Mouse (Mus musculus) liver, adult 2 months (tissue): ENCODE data around the gene Acoxl. TPM values are rescaled to one million over a fixed set of nuclear protein-coding genes. Genes with fewer than 3 reads are reported as not detected.

Source experiments
- DNase-seq: peaks from one replicate; pipeline ENCODE4 v3.0.0-alpha.2; 2011; ENCODE audit warnings: low read depth, low spot score; ENCODE audit errors: extremely low read depth
- H3K27ac ChIP-seq: fragments of 200-500 bp; replicated peaks from 2 replicates; pipeline ENCODE4 v1.5.1; 2012; ENCODE audit warnings: low read depth, mild to moderate bottlenecking, control low read depth, inconsistent platforms, low read length; ENCODE audit not compliant: insufficient read depth
- H3K27me3 ChIP-seq: fragments of 200-500 bp; 2 replicates; pipeline ENCODE4 v1.6.1; 2012; ENCODE audit warnings: mild to moderate bottlenecking, moderate library complexity, low read length, inconsistent platforms; ENCODE audit not compliant: control insufficient read depth, insufficient read depth
- H3K36me3 ChIP-seq: fragments of 200-500 bp; 2 replicates; pipeline ENCODE4 v1.6.1; 2012; ENCODE audit warnings: low read length, inconsistent platforms; ENCODE audit not compliant: control insufficient read depth, insufficient read depth
- H3K4me1 ChIP-seq: fragments of 200-500 bp; 2 replicates; pipeline ENCODE4 v1.6.1; 2011; ENCODE audit warnings: low read length; ENCODE audit not compliant: control insufficient read depth, insufficient read depth
- H3K4me3 ChIP-seq: fragments of 200-500 bp; 2 replicates; pipeline ENCODE4 v1.5.1; 2011; ENCODE audit warnings: low read depth, mild to moderate bottlenecking, control low read depth, low read length, moderate library complexity; ENCODE audit not compliant: insufficient read depth
- H3K79me2 ChIP-seq: fragments of 200-500 bp; 2 replicates; pipeline ENCODE4 v1.6.1; 2012; ENCODE audit warnings: inconsistent platforms, mild to moderate bottlenecking, low read length, moderate library complexity; ENCODE audit not compliant: control insufficient read depth, insufficient read depth
- H3K9ac ChIP-seq: fragments of 200-500 bp; 2 replicates; pipeline ENCODE4 v1.6.1; 2012; ENCODE audit warnings: low read depth, mild to moderate bottlenecking, control low read depth, inconsistent platforms, low read length
- CTCF ChIP-seq: fragments of 200-500 bp; IDR thresholded peaks from 2 replicates; pipeline ENCODE4 v1.5.1; 2011; ENCODE audit warnings: low read depth, low read length, control low read depth
- POLR2A ChIP-seq: fragments of 200-500 bp; IDR thresholded peaks from 2 replicates; pipeline ENCODE4 v1.6.1; 2011; ENCODE audit warnings: low read length, control low read depth; ENCODE audit not compliant: insufficient read depth; ENCODE audit errors: extremely low read depth
- WGBS: fragments of 180-500 bp; shearing (Covaris S2); methylation state at CpG from one replicate; pipeline ENCODE4 v1.1.7; 2018; 5-methylcytosine and 5-hydroxymethylcytosine counted together
- polyA plus RNA-seq: library from polyadenylated mRNA; depleted of rRNA; stranded (reverse); fragments of >200 nt; gene quantifications from 2 replicates; pipeline ENCODE4 v1.2.3, GENCODE M21; 2012
- total RNA-seq: library from RNA; depleted of rRNA; stranded (reverse); fragments of >200 nt; gene quantifications from 2 replicates; pipeline ENCODE4 v1.2.3, GENCODE M21; 2014

The Acoxl gene
- total and polyA plus RNA-seq, 2 experiments, result not detected

DNA sequence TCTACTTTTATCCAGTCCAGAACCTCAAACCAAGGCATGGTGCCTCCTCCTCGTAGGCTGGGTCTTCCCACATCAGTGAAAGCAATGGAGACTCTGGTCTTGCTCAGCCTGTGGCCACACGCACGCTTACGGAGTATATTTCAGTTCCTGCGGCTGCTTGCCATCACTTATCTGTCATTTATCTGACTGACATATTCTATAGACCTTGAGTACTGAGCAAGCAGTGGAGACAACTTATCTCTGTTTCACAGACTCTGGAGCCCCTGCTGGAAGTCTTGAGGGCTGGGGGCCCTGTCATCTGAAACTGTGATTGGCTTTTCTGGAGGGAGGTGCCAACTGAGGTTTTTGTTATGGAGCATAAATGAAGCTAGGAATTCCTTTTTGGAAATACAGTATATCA is 75.4 kb downstream of the Acoxl start:
- H3K27me3 ChIP-seq, result no peaks in the 10 kb centered on the region
- TF ChIP-seq CTCF (no peak), POLR2A (no peak)
- H3K79me2 ChIP-seq, result no peaks in the 10 kb centered on the region
- no peak for DNase-seq
- H3K36me3 ChIP-seq, result no peaks in the 10 kb centered on the region
- H3K4me1 ChIP-seq, result no peaks in the 10 kb centered on the region
- H3K27ac ChIP-seq, result no peak overlapping the region
- H3K9ac ChIP-seq, result no peak overlapping the region
- 71% methylated on average over 5 of the region's 5 CpGs for WGBS
- H3K4me3 ChIP-seq, result no peak overlapping the region

DNA sequence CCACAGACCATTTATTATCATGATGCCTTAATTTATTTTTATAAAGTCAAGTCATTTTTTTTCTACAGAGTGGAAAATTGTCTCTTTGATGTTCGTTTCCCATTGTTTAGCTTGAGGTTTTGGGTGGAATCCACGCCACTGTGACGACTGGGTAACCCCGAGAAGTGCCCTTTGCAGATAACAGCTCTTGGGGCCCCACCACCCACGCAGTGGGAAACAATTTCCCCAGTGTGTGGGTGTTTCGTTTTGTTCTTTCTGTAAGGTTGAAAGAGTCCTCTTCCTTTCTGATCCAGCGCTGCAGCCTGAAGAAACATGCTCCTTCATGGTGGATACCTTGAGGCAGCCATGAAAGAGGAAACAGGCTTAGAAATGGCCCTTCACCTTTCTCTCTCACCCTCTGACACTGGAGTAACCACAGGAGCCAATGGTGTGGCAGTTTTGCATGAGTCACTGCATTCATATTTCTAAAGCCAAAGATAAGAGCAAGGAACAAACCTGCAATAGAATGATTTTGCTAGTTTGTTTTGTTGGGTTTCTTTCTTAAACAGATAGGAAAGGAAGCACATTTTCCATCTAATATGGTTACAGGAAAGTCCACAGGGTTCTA is 78.2 kb downstream of the Acoxl start:
- no peak for TF ChIP-seq POLR2A
- TF ChIP-seq CTCF, result no peak
- WGBS, result 69% methylated on average over 7 of the region's 7 CpGs
- Histone ChIP-seq H3K36me3 (no peaks in the 10 kb centered on the region), H3K9ac (no peak overlapping the region), H3K4me1 (no peaks in the 10 kb centered on the region), H3K27me3 (no peaks in the 10 kb centered on the region), H3K79me2 (no peaks in the 10 kb centered on the region), H3K27ac (no peak overlapping the region), H3K4me3 (no peak overlapping the region)
- no peak for DNase-seq

DNA sequence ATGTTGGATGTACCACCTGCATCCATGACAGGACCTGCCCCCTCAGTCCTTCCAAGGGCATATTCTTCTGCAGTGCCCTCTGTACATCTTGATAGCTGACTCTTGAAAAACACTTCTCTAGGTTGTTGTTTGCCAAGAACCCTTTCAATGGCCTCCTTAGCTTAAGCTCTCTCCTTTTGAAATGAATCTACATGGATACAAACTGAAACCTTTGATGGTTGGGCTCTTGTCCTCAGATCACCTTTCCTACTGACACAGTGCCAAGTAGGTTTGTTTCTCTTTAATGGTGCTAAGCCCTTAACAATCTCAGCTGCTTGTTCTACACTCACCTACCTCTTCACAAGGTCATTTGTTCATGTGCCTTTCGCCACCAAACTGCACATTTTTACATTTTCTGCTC is 81.1 kb downstream of the Acoxl start:
- WGBS, result 86% methylated on average over 1 of the region's 1 CpGs
- Histone ChIP-seq H3K36me3 (no peaks in the 10 kb centered on the region), H3K9ac (no peak overlapping the region), H3K27ac (no peak overlapping the region), H3K27me3 (no peaks in the 10 kb centered on the region), H3K79me2 (no peaks in the 10 kb centered on the region), H3K4me3 (no peak overlapping the region), H3K4me1 (no peaks in the 10 kb centered on the region)
- DNase-seq, result no peak
- no peak for TF ChIP-seq POLR2A
- TF ChIP-seq CTCF, result no peak

DNA sequence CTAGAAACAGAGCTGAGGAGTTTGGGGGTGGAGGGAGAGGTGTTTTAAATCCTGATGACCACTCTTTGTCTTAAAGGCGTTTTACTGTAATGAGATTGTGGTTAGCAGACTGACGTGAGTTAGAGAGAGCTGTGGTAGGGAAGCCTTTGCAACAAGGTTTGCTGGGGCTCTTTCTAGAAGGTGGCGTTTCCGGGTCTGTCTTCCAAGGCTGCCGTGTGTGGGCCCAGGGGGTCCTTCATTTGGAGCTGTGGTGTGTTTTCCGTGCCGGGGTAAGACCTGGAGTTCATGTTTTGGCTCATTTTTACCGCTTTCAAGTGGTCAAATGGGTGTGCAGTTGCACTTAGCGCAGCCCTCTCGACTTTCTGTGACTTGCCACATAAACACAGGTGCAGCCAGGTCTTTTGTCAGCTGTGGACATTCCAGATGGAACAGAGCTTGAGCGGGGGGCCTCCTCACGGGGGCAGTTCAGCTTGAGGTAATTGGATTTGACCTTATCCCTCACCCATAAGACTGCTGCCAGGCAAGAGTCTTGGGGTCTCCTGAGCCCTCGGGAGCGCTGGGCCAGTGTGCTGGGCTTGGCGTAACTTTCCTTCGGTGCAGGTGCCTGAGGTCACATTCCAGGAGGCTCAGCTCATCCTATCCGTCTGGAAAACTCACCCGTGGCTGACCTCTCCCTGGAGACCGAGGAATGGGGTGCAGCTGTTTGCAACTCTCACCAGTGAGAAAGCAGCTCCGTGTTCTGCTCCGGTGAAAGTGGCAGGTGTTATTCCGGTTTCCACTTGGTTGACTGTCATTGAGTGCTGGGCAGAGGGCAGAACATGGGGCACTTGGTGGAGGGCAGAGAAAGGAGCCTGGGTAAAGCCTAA is 83.6 kb downstream of the Acoxl start:
- Histone ChIP-seq H3K36me3 (no peaks in the 10 kb centered on the region), H3K27me3 (no peaks in the 10 kb centered on the region), H3K4me1 (no peaks in the 10 kb centered on the region), H3K79me2 (no peaks in the 10 kb centered on the region), H3K27ac (no peak overlapping the region), H3K4me3 (no peak overlapping the region), H3K9ac (no peak overlapping the region)
- DNase-seq, result no peak
- WGBS, result 59% methylated on average over 22 of the region's 22 CpGs
- no peak for TF ChIP-seq CTCF
- TF ChIP-seq POLR2A, result no peak

DNA sequence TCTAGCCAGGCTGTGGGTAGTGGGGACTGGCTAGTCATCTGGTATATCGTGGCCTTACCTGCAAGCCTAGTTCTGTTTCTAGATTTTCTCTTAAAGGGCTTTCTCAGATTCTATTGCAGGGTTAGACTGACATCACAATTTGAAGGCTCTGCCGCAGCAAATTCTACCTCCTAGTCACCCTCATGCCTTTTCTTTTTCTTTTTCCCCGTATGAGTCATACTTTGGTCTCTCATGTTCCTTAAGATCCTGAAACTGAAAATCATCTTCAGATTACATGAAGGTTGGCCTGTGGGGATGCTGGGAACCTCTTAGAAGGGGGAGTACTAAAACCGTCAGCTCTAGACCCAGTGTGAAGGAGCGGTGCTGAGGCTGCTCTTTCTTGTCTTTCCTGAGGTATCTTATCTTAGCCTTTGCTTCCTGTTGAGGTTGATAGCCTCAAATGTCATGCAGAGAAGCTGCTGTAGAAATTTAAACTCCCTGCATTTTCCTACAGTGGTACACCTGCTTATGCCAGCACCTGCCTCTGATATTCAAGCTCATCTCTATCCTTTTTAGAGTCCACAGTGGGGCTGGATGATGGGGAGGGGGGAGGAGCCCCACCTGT is 84.5 kb downstream of the Acoxl start:
- Histone ChIP-seq H3K36me3 (no peaks in the 10 kb centered on the region), H3K27me3 (no peaks in the 10 kb centered on the region), H3K4me3 (no peak overlapping the region), H3K79me2 (no peaks in the 10 kb centered on the region), H3K4me1 (no peaks in the 10 kb centered on the region), H3K9ac (no peak overlapping the region), H3K27ac (no peak overlapping the region)
- no peak for TF ChIP-seq CTCF
- DNase-seq, result no peak
- 81% methylated on average over 5 of the region's 5 CpGs for WGBS
